Mouse (Mus musculus) gastrocnemius, postnatal 10 days (tissue): ENCODE results near the gene Six2. TPM values are rescaled to one million over a fixed set of nuclear protein-coding genes. Genes with fewer than 3 reads are reported as not detected.
"Not testable (repeated sequence)": the region's sequence is repeated elsewhere in the genome, so short reads cannot be mapped to it uniquely, and the experiment has no call there.

Source experiments
- DNase-seq: peaks from one replicate; pipeline ENCODE4 v3.0.0; 2021; ENCODE audit warnings: mixed read lengths
- total RNA-seq, 2 experiments: library from RNA; stranded (reverse); gene quantifications; 2 replicates each; pipeline ENCODE4 v1.2.3; 2021

Gene Six2
- total RNA-seq, 2 experiments from 2014 or later: 13.0 to 13.7 TPM

DNA sequence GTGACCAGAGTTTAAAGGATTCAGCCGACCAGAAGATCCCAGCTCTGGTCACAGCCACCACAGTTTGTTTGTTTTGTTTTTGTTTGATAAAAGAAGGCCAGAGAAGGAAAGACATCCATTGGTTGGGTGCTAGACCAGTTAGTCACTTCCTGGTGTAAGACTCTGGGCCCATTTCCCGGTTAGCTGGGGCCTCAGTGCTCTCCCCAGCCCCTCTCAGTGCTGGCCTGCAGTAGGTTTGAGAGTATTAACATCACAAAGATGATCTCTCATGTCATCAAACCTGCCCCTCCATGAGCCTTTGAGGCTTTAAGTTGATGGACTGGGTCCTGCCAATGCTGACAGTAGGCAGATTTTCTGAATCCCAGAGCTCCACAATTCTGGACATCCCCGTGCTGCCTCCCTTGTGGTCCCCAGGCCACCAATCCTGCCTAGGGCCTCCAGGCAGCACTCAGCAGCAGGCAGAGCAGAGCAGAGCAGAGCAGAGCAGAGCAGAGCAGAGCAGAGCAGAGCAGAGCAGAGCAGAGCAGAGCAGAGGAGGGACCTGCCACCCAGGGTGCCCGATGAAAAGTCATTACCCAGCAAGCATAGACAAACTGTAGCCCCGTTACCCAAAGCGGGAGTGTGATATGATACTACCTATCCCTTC is 2.4 kb upstream of the Six2 start:
- no peak for DNase-seq

DNA sequence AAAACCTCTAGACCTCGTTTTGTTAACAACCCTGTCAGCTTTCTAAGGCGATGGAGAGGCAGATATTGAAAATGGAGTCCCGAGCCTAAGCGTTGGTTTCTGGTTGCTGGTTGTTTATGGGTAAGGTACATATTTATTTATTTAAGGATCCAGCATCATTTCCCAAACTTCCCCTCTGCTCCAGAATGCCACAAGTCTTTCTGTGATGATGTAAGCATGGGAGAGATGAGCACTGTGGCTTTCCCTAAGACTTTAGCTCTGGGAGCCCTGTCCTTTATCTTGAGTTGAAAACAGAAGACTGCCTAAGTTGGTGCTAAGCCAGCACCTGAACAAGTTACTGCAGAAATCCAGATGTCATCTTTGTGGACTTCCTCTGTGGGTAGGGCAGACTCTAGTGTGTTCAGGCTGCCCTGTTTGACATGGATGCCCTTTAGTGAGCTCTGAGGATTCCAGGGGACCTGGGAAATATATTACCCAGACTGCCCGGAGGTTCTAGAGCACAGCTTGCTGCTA is 1.8 kb upstream of the Six2 start:
- DNase-seq: no peak

DNA sequence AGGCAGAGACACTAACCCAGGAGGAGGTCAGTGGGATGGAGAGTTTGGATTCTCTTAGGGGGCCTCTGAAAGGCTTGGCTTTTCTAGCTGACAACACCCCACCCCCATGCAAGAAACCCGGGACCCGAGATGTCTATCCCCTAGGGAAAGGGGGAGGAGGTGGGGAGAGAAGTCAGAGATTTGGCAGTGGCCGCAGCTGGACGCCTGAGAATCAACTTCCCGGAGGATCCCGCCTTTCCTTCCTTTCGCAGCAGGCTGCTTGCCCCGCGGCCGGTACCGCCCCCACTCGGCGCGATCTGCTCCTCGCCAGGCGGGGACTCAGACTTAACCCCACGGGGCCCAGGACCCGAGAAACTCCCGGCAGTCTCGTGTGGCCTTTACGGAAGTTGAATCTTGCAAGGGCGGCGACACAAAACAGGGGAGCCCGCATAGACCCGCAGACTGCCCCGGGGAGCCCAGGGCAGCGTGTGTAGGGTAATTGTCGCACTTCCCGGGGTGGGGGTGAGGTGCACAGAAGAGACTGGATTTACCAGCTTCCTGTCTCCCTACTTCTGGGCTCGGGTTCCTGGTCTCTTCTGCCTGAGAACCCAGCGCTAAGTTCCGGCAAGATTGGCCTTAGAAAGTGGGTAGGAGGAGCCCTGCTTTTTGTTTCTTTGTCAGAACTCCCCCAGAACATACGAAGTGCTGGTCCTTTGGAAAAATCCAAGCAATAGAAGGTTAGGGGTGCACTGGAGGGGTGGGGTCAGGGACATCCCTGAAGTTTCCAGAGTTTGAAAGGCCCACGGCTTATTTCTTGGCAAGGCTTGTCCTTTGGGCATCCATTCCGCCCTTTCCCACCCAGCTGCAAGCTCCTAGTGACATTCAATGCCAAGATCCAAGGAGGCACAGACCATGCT is 1.1 kb upstream of the Six2 start:
- peak; percentile 65 for DNase-seq

GRCm38 (mm10) chr17:85687421-85688235 is 446 bp downstream of the Six2 start:
- peak; percentile 44 for DNase-seq

GRCm38 (mm10) chr17:85686476-85687420 is 1.3 kb downstream of the Six2 start:
- DNase-seq: no peak

- DNase-seq: no peak
Observed at GRCm38 (mm10) chr17:85685689-85686281, 2.3 kb downstream of the Six2 start.

- peak; percentile 23 for DNase-seq
Observed at GRCm38 (mm10) chr17:85684841-85685688, 3.0 kb downstream of the Six2 start.

DNA sequence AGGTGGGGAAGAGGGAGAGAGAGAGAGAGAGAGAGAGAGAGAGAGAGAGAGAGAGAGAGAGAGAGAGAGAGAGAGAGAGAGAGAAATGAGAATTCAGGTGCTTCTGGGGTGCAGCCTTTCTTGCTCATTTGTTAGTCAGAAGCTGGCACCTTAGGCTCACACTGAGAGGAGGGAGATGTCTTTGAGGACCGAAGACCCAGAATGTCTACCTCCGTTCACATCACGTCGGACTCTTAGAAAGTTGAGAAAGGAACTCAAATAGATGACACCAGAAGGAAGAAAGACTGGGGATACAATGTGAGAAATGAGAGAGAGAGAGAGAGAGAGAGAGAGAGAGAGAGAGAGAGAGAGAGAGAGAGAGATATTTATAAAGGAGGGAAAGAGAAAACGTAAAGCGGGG is 3.6 kb downstream of the Six2 start:
- DNase-seq: not testable (repeated sequence)

- no peak for DNase-seq
Observed at GRCm38 (mm10) chr17:85683984-85684307, 4.1 kb downstream of the Six2 start.

- DNase-seq: no peak
Observed at GRCm38 (mm10) chr17:85683111-85683983, 4.7 kb downstream of the Six2 start.

GRCm38 (mm10) chr17:85682181-85682710 is 5.8 kb downstream of the Six2 start:
- no peak for DNase-seq

DNA sequence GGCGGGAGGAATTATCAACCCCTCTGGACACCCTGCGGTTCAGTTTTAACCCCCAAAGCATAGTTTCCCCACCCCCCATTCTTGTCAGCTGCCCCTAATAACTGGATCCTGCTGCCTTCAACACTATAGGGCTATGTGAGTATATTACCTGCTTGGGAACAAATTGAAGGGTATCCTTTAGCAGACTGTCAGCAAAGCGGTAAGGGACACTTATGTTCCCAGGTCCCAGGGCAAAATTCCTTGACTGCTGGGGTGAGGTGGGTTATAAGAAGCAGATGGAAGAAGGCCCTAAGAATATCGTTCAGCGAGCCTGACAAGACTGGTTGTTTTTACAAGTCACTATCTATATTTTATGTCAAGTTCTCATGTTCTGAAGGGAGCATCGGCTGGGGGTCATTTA is 6.3 kb downstream of the Six2 start:
- no peak for DNase-seq

DNA sequence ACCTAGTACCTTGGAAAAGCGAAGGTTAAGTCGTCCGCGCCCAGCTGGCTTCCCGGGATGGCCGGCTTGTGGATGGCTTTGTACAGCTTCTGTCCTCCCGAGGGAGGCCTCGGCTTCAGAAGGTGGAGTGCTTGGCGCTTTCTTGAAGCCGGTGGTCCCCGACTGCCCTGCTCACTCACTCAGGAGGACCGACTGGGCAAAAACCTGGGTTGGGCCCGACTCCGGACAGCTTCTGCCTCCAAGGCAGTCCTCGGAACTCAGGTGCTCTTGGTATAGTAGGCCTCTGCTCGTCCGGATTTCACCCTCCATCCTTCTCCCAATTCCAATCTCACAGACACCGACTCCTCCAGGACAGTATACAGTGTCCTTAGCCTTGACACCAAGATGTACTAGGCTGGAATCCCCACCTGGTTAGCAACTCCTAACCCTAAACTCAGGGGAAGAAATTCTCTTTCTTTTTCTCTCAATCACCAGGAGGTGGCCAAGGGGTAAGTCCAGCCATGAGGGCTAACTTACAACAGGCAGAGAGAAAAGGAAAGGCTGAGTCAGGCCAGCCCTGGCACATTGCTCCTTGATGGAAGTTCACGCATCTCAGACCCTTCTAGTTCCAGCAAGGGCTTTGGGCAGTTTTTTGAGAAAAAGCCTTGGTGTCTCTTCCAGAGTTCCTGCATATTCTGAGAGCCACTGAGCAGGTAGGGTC is 7.1 kb downstream of the Six2 start:
- DNase-seq: no peak

DNA sequence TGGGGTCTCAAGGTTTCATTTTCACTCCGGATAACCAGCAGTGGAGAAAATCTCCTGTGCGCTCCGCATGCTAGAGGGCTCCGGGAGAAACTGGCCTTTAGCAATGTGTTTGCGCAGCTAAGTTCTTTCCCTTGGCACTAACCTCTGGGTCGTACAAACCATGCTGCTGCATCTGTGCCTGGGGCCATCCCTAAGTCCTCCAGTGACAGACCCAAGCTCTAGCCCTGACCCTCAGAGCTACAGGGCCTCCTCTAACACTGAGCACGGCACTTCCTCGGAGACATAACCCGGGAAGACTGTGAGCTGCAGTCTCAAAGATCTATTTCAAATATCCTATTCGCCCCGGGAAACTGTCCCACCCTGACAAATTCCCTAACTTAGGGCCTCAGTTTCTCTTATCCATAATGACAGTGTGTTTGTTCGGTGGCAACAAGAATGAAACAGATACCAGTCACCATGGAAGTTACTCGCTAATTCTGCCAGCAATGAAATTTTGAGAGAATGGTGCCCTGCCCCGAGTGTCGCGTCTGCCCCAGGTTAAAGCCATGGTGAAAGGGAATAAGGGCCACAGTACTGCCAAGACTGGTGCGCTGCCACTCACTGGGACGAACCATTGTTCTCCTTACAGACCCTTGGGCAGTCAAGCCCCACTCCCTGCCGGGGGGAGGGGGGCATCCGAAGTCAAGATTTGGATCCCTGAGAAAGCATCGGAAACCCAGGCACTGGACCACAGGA is 7.8 kb downstream of the Six2 start:
- DNase-seq: no peak

GRCm38 (mm10) chr17:85679651-85680050 is 8.4 kb downstream of the Six2 start:
- peak; percentile 40 for DNase-seq

- DNase-seq: peak; percentile 73
Observed at GRCm38 (mm10) chr17:85664618-85665320, 23.3 kb downstream of the Six2 start.

DNA sequence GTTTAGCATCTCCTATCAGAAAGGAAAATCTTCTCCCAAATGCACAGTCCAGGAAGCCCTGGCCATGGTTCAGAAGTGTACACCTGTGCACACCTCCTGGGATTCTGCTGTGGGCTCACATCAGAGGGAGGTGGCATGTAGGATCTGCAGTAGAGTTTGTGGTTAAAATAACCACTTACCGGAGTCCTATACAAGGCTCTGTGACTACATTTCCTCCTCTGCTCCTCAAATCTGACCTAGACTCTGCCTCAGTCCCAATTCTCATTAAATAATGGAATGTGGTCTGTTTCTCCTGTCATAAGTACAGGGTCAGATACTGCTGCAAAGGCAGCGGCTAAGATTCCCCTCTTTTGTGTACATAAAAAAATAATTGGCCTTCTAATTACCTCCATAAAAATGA is 23.9 kb downstream of the Six2 start:
- no peak for DNase-seq
